Mouse (Mus musculus) NIH3T3 (cell line): ENCODE measurements at regions not wholly inside any gene's neighbourhood (a gene's known extent, or its start where the extent isn't known, plus 50 kb on each side); places are given as distances from the start of the nearest gene placed in this dataset.

Experiments
- DNase-seq: peaks from one replicate; pipeline ENCODE4 v3.0.0-alpha.2; 2012; ENCODE audit warnings: low read depth

- no peak for DNase-seq
These were observed 65.6 kb downstream of the 4933402N22Rik start for GRCm38 (mm10) chr5:11983452-11983851.

GRCm38 (mm10) chr5:11989140-11989539 lies 71.3 kb downstream of the 4933402N22Rik start:
- DNase-seq = no peak

GRCm38 (mm10) chr5:12000777-12001176 lies 82.9 kb downstream of the 4933402N22Rik start:
- DNase-seq = no peak

GRCm38 (mm10) chr5:12006473-12006872 lies 88.6 kb downstream of the 4933402N22Rik start:
- no peak for DNase-seq

- no peak for DNase-seq
These were observed 98.5 kb downstream of the 4933402N22Rik start for GRCm38 (mm10) chr5:12016332-12016731.

- DNase-seq = no peak
These were observed 102.6 kb downstream of the 4933402N22Rik start for GRCm38 (mm10) chr5:12020489-12020888.

- DNase-seq = no peak
These were observed 107.0 kb downstream of the 4933402N22Rik start for GRCm38 (mm10) chr5:12024705-12025383.

GRCm38 (mm10) chr5:12030002-12030401 lies 112.2 kb downstream of the 4933402N22Rik start:
- DNase-seq = peak; percentile 74

- DNase-seq = no peak
These were observed 132.0 kb downstream of the 4933402N22Rik start for GRCm38 (mm10) chr5:12049806-12050205.

- no peak for DNase-seq
These were observed 162.3 kb downstream of the 4933402N22Rik start for GRCm38 (mm10) chr5:12080191-12080590.

GRCm38 (mm10) chr5:12093680-12094079 lies 175.8 kb downstream of the 4933402N22Rik start:
- no peak for DNase-seq

- no peak for DNase-seq
These were observed 198.9 kb downstream of the 4933402N22Rik start for GRCm38 (mm10) chr5:12116587-12117354.

- DNase-seq = no peak
These were observed 207.1 kb downstream of the 4933402N22Rik start for GRCm38 (mm10) chr5:12124935-12125334.

- DNase-seq = no peak
These were observed 209.8 kb downstream of the 4933402N22Rik start for GRCm38 (mm10) chr5:12127484-12128265.

- DNase-seq = no peak
These were observed 221.1 kb downstream of the 4933402N22Rik start for GRCm38 (mm10) chr5:12138961-12139360.

GRCm38 (mm10) chr5:12153295-12153694 lies 229.9 kb upstream of the Sema3d start:
- no peak for DNase-seq

GRCm38 (mm10) chr5:12154551-12155091 lies 228.6 kb upstream of the Sema3d start:
- no peak for DNase-seq

GRCm38 (mm10) chr5:12191681-12192080 lies 191.5 kb upstream of the Sema3d start:
- DNase-seq = no peak

GRCm38 (mm10) chr5:12207452-12207851 lies 175.7 kb upstream of the Sema3d start:
- DNase-seq = no peak

GRCm38 (mm10) chr5:12209631-12210030 lies 173.6 kb upstream of the Sema3d start:
- no peak for DNase-seq

GRCm38 (mm10) chr5:12213448-12213847 lies 169.7 kb upstream of the Sema3d start:
- DNase-seq = no peak

GRCm38 (mm10) chr5:12219424-12220107 lies 163.6 kb upstream of the Sema3d start:
- DNase-seq = no peak
